8 mouse cellular contexts compared by ENCODE assay signal in the genomic region with DNA sequence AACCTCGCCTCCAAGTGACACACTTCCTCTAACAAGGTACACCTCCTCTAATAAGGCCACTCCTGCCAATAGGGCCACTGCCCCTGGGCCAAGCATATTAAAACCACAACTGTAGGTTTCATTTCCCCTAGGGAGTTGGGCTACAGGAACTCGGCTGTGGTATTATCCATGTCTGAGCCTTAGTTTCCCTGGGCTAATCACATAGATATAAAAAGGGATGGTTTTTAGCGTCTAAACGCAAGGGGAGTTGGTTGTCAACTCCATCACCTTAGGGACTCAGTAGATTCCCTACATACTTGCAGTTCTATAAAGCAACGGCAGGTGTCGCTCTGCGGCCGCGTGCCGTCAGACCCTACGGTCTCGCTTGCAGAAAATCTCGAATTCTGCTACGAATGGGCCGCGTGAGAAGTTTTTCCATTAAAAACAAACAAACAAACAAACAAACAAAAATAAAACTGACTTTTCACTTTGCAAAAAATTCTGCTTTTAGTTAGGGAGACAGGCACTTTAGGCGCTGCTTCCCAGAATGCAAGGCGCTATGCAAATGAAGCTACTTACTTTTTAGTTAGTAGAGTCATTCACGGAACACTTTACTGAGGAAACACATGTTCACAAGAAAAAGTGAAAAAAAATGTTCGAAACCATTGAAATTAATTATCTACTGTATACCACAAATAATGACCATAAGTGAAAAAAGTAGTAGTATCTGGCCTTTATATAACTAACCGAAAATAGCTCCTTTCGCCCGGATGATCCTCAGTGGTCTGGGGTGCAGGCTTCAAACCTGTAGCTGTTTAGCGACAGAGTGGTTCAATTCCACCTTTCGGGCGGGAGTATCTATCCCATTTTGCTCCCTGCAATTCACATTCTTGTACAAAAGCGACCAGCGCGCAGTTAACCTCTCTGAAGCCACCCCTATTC. TPM values are rescaled to one million over a fixed set of nuclear protein-coding genes. Genes with fewer than 3 reads are reported as not detected.
DNase-seq lines count a peak whose midpoint lies in the region; ATAC-seq lines count a peak whose summit lies in the region.

No protein-coding gene starts in this region.

- peaks cover 4% of the 10 kb centered on the region; the same call in 1 of the 2 replicates for H3K4me1 ChIP-seq in forebrain, embryonic 14.5 days (ENCODE audit: control insufficient read depth, insufficient read depth, low read length)

- H3K9ac ChIP-seq in forebrain, embryonic 14.5 days (ENCODE audit: low read length): peak overlapping the region; percentile 46; the same call in 1 of the 2 replicates

- ATAC-seq in forebrain, embryonic 14.5 days: peak; percentile 85
- peak; percentile 8 to 29; a peak in 1 of 4 replicates for ATAC-seq in hematopoietic stem cell, adult 5-6 weeks (replicated peaks in 1 of 2; ENCODE audit: insufficient read depth in 1 of 2, low FRiP score in 2 of 2, low TSS enrichment in 1 of 2, low read depth in 1 of 2, poor library complexity in 2 of 2, severe bottlenecking in 2 of 2)

- peak; percentile 80 for DNase-seq in MEL-GATA-1-ER (ENCODE audit: extremely low read depth, low read depth)
- DNase-seq in cerebellum, adult 11 months: peak; percentile 76
- peak; percentile 88 for DNase-seq in forebrain, embryonic 14.5 days (ENCODE audit: low spot score)
- DNase-seq in layer of hippocampus, adult 9-11 months: peak; percentile 81
- peak; percentile 86 for DNase-seq in lung, postnatal 10 days
- peak; percentile 72 for DNase-seq in ovary, postnatal 14 days (ENCODE audit: low spot score)
- DNase-seq in thymus, postnatal 10 days (ENCODE audit: low spot score in 2 of 2): peak; percentile 65 to 86

- H3K36me3 ChIP-seq in forebrain, embryonic 14.5 days (ENCODE audit: control insufficient read depth, insufficient read depth, low read length): no peaks in the 10 kb centered on the region

- H3K9me3 ChIP-seq in forebrain, embryonic 14.5 days (replicated peaks; ENCODE audit: control insufficient read depth, low read length): no peaks in the 10 kb centered on the region

- no peak overlapping the region for H3K27ac ChIP-seq in forebrain, embryonic 14.5 days (ENCODE audit: low read depth, low read length)

- under 1% methylated on average over 29 of the region's 29 CpGs for WGBS in forebrain, embryonic 14.5 days

- peak overlapping the region; percentile 48 for H3K4me2 ChIP-seq in forebrain, embryonic 14.5 days (ENCODE audit: low read length)

- H3K27me3 ChIP-seq in forebrain, embryonic 14.5 days (replicated peaks; ENCODE audit: control insufficient read depth, insufficient read depth, low read length): peaks cover 31% of the 10 kb centered on the region

- peak overlapping the region; percentile 42 for H3K4me3 ChIP-seq in forebrain, embryonic 14.5 days (ENCODE audit: low read depth, low read length)

RNA-seq across cellular contexts. Expression of a gene that starts 9.1 kb away (rescaled TPM):
- 0.17 TPM in 1 of 2 replicates, not detected in the other for polyA plus RNA-seq in forebrain, embryonic 14.5 days (2014; fragmentation: Nextera tagmentation; extraction: Ambion mirVana)
- 190 and 280 TPM in 2 replicates for total RNA-seq in hematopoietic stem cell, adult 5-6 weeks (2017)

RNA-seq across cellular contexts. Expression of a gene that starts 18.3 kb away (rescaled TPM):
- 102 and 109 TPM in 2 replicates for polyA plus RNA-seq in forebrain, embryonic 14.5 days (2014; fragmentation: Nextera tagmentation; extraction: Ambion mirVana)
- not detected in 2 replicates for total RNA-seq in hematopoietic stem cell, adult 5-6 weeks (2017)

RNA-seq across cellular contexts. Expression of a gene that starts 20.9 kb away (rescaled TPM):
- 0.30 and 0.67 TPM in 2 replicates for polyA plus RNA-seq in forebrain, embryonic 14.5 days (2014; fragmentation: Nextera tagmentation; extraction: Ambion mirVana)
- total RNA-seq in hematopoietic stem cell, adult 5-6 weeks (2017): 0.25 TPM in 1 of 2 replicates, not detected in the other

RNA-seq across cellular contexts. Expression of a gene that starts 29.1 kb away (rescaled TPM):
- polyA plus RNA-seq in forebrain, embryonic 14.5 days (2014; fragmentation: Nextera tagmentation; extraction: Ambion mirVana): 27.1 and 32.3 TPM in 2 replicates
- 99.8 and 117 TPM in 2 replicates for total RNA-seq in hematopoietic stem cell, adult 5-6 weeks (2017)

RNA-seq across cellular contexts. Expression of a gene that starts 43.8 kb away (rescaled TPM):
- 99.5 and 101 TPM in 2 replicates for polyA plus RNA-seq in forebrain, embryonic 14.5 days (2014; fragmentation: Nextera tagmentation; extraction: Ambion mirVana)
- total RNA-seq in hematopoietic stem cell, adult 5-6 weeks (2017): 20.0 and 28.0 TPM in 2 replicates
